ENCODE assay signal across 26 mouse cellular contexts in the genomic region with DNA sequence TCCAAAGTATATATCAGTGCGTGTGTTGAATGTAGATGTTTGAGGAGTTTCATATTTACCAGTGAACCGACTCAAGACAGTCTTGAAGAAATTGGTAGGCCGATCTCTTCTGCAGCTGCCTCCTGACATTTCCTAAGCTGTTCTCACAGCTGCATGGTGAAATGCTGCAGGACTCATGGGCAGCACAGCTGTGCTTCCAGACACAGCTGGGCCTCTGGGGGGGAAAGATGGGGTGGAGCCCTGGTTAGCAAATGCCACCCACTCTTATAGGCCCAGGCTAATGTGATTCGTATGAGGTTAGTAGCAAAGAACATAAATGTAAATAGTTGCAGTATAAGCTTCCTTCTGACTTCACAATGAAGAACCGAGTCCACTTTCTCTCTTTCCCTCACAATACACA.
A peak's percentile ranks its signal among the peaks of the same experiment; 100 is the strongest.
DNase-seq lines count a peak whose midpoint lies in the region; ATAC-seq and TF ChIP-seq lines count a peak whose summit lies in the region.
"Had no signal": no experiment of that assay in that cellular context is flagged by ENCODE, and none has a peak within 500 bp of the region (broad histone marks: within the 10 kb centered on the region; RNA-seq: fewer than 3 reads in every experiment).

No protein-coding gene starts in this region.

- H3K4me1 ChIP-seq in midbrain, embryonic 10.5 days, result peaks cover 8% of the 10 kb centered on the region
- no peaks in the 10 kb centered on the region for H3K4me1 ChIP-seq in midbrain, postnatal 0 days (ENCODE audit: insufficient read depth, low read length)
- no peaks in the 10 kb centered on the region for H3K4me1 ChIP-seq in embryonic facial prominence, embryonic 15.5 days
- H3K4me1 ChIP-seq in limb, embryonic 13.5 days, result peaks cover 3% of the 10 kb centered on the region; the same call in 1 of the 2 replicates
- H3K4me1 ChIP-seq: forebrain, embryonic 12.5 days; hindbrain, embryonic 10.5 days; intestine, embryonic 15.5 days; lung, embryonic 15.5 days had no signal

- H3K4me3 ChIP-seq in midbrain, embryonic 10.5 days, result no peak overlapping the region
- H3K4me3 ChIP-seq in midbrain, postnatal 0 days (ENCODE audit: low read depth, low read length), result no peak overlapping the region
- H3K4me3 ChIP-seq in embryonic facial prominence, embryonic 15.5 days (replicated peaks), result no peak overlapping the region
- H3K4me3 ChIP-seq in limb, embryonic 13.5 days, result no peak overlapping the region
- H3K4me3 ChIP-seq: erythroblast, embryonic 14.5 days; forebrain, embryonic 12.5 days; hindbrain, embryonic 10.5 days; intestine, embryonic 15.5 days; left cerebral cortex, adult 2 months; lung, embryonic 15.5 days had no signal

- no peak overlapping the region for H3K4me2 ChIP-seq in midbrain, postnatal 0 days (ENCODE audit: low read depth, low read length, poor library complexity, severe bottlenecking)
- no peak overlapping the region for H3K4me2 ChIP-seq in embryonic facial prominence, embryonic 15.5 days (replicated peaks)
- no peak overlapping the region for H3K4me2 ChIP-seq in limb, embryonic 13.5 days (replicated peaks)
- H3K4me2 ChIP-seq: forebrain, embryonic 12.5 days; heart, embryonic 11.5 days; intestine, embryonic 15.5 days; lung, embryonic 15.5 days had no signal

- H3K27ac ChIP-seq in midbrain, embryonic 10.5 days (replicated peaks), result peak overlapping the region; percentile 28; the same call in 1 of the 2 replicates
- H3K27ac ChIP-seq in midbrain, postnatal 0 days (ENCODE audit: low read depth, low read length), result no peak overlapping the region
- 0 out of 2 replicates have a peak overlapping the region, but pooled peaks have one; percentile 34 for H3K27ac ChIP-seq in embryonic facial prominence, embryonic 15.5 days (replicated peaks)
- no peak overlapping the region for H3K27ac ChIP-seq in limb, embryonic 13.5 days
- H3K27ac ChIP-seq: forebrain, embryonic 12.5 days; hindbrain, embryonic 10.5 days; intestine, embryonic 15.5 days; left cerebral cortex, adult 2 months; liver, embryonic 14.5 days; lung, embryonic 15.5 days; stomach, postnatal 0 days had no signal

- no peaks in the 10 kb centered on the region for H3K27me3 ChIP-seq in midbrain, embryonic 10.5 days (ENCODE audit: low read depth, poor library complexity, severe bottlenecking)
- H3K27me3 ChIP-seq in midbrain, postnatal 0 days (ENCODE audit: insufficient read depth, low read length), result no peaks in the 10 kb centered on the region
- no peaks in the 10 kb centered on the region for H3K27me3 ChIP-seq in embryonic facial prominence, embryonic 15.5 days
- H3K27me3 ChIP-seq in limb, embryonic 13.5 days, result 0 out of 2 replicates have a peak, but pooled peaks cover 1% of the 10 kb centered on the region
- H3K27me3 ChIP-seq: forebrain, embryonic 12.5 days; intestine, embryonic 15.5 days; lung, embryonic 15.5 days had no signal

- intact Hi-C loops in left cerebral cortex, postnatal 25 days (cut with DNase I), result no loop called here

- no peak overlapping the region for H3K9ac ChIP-seq in midbrain, postnatal 0 days (replicated peaks; ENCODE audit: low read length, poor library complexity, severe bottlenecking)
- no peak overlapping the region for H3K9ac ChIP-seq in embryonic facial prominence, embryonic 15.5 days
- no peak overlapping the region for H3K9ac ChIP-seq in limb, embryonic 13.5 days
- H3K9ac ChIP-seq: forebrain, embryonic 12.5 days; intestine, embryonic 15.5 days; liver, embryonic 14.5 days; lung, embryonic 15.5 days had no signal

- WGBS in midbrain, embryonic 10.5 days, result 70% methylated on average over 5 of the region's 5 CpGs
- 76% methylated on average over 5 of the region's 5 CpGs for WGBS in midbrain, postnatal 0 days
- WGBS in embryonic facial prominence, embryonic 15.5 days, result 41% methylated on average over 5 of the region's 5 CpGs
- 55% methylated on average over 5 of the region's 5 CpGs for WGBS in limb, embryonic 13.5 days

- no peaks in the 10 kb centered on the region for H3K9me3 ChIP-seq in midbrain, embryonic 10.5 days (replicated peaks)
- no peaks in the 10 kb centered on the region for H3K9me3 ChIP-seq in midbrain, postnatal 0 days (ENCODE audit: low read length)
- H3K9me3 ChIP-seq in embryonic facial prominence, embryonic 15.5 days (replicated peaks), result no peaks in the 10 kb centered on the region
- no peaks in the 10 kb centered on the region for H3K9me3 ChIP-seq in limb, embryonic 13.5 days
- H3K9me3 ChIP-seq: forebrain, embryonic 12.5 days; hindbrain, embryonic 10.5 days; intestine, embryonic 15.5 days; lung, embryonic 15.5 days had no signal

- no peaks in the 10 kb centered on the region for H3K36me3 ChIP-seq in midbrain, embryonic 10.5 days
- no peaks in the 10 kb centered on the region for H3K36me3 ChIP-seq in midbrain, postnatal 0 days (ENCODE audit: insufficient read depth, low read length)
- H3K36me3 ChIP-seq in embryonic facial prominence, embryonic 15.5 days, result no peaks in the 10 kb centered on the region
- no peaks in the 10 kb centered on the region for H3K36me3 ChIP-seq in limb, embryonic 13.5 days
- H3K36me3 ChIP-seq: forebrain, embryonic 12.5 days; hindbrain, embryonic 10.5 days; intestine, embryonic 15.5 days; lung, embryonic 15.5 days had no signal

- no peak for ATAC-seq in midbrain, postnatal 0 days (ENCODE audit: low FRiP score)
- ATAC-seq in embryonic facial prominence, embryonic 15.5 days (ENCODE audit: insufficient number of reproducible peaks, low FRiP score, low TSS enrichment, low read depth), result no peak
- ATAC-seq in limb, embryonic 13.5 days (ENCODE audit: low FRiP score, low read depth), result peak; percentile 71
- ATAC-seq: hindbrain, embryonic 16.5 days; intestine, embryonic 15.5 days had no signal

- no peak for TF ChIP-seq CTCF in midbrain, postnatal 0 days (IDR thresholded peaks at IDR 0.05)

- DNase-seq in midbrain, embryonic 10.5 days (ENCODE audit: low spot score), result peak; percentile 16
- DNase-seq in midbrain, postnatal 0 days (ENCODE audit: low spot score), result no peak
- peak; percentile 44 for DNase-seq in thymus, postnatal 4 days
- DNase-seq in gastrocnemius, postnatal 25 days, result no peak
- no peak for DNase-seq in left cerebral cortex, postnatal 25 days (ENCODE audit: low spot score in 2 of 2)
- DNase-seq: adrenal gland, postnatal 10 days; cerebellum, adult 18-20 months; cerebellum, postnatal 25 days; heart, postnatal 10 days; kidney, adult 8-10 months; kidney, postnatal 10 days; left cerebral cortex, postnatal 4 days; lung, postnatal 4 days; right cerebral cortex, postnatal 14 days had no signal

Comparison
In these comparisons a context has a peak if more than half of its experiments do, and no peak if none do; other contexts are left out.
1. DNase-seq: peak in midbrain, embryonic 10.5 days (single experiment) and thymus, postnatal 4 days (single experiment); none in midbrain, postnatal 0 days (single experiment), gastrocnemius, postnatal 25 days (single experiment) and left cerebral cortex, postnatal 25 days (0 of 2).
2. H3K27ac ChIP-seq: peak in midbrain, embryonic 10.5 days (single experiment) and embryonic facial prominence, embryonic 15.5 days (single experiment); none in midbrain, postnatal 0 days (single experiment) and limb, embryonic 13.5 days (single experiment).